Mouse (Mus musculus) lung, postnatal 0 days (tissue): ENCODE data around the gene Gpc1.

ENCODE experiments used
- CTCF ChIP-seq: IDR thresholded peaks from 2 replicates; pipeline ENCODE4 v1.5.1; 2016; ENCODE audit warnings: antibody characterized with exemption, mild to moderate bottlenecking
- EP300 ChIP-seq: IDR thresholded peaks from 2 replicates; pipeline ENCODE4 v1.6.1; 2016; ENCODE audit warnings: antibody characterized with exemption, mild to moderate bottlenecking, control low read depth

DNA sequence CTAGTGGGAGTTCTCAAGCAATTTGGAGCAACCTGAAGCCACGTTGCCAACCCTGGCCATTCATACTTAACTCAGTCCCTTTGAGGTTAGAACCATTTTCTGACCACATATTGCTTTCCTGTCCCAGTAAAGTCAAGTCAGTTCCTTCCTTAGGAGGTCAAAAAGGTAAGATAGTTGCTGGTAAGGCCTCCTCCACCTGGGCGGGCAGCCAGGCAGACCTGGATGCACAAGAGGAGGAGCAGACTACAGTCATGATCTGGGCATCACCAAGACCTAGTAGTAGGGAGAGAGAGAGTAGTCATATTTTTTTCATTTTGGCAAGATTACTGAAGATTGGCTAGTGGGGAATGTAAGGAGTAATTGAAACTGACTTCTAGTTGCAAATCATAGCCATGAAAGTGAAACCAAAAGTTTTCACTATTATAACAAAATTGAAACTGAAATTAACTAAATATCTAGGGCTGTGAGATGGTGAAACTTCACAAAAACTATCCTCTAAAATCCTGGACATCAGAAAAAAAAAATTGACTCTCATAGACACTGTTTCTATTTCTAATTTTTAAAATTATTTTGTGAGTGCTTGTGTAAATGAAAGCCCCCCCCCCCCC, 74.4 kb downstream of the Gpc1 start:
- TF ChIP-seq CTCF (no peak), EP300 (no peak)
